Mouse (Mus musculus) embryonic fibroblast, embryonic 13.5 days (primary cell): ENCODE data around the gene Thap2.
A peak's percentile ranks its signal among the peaks of the same experiment; 100 is the strongest.

Source experiments
- CTCF ChIP-seq: IDR thresholded peaks from 2 replicates; pipeline ENCODE4 v1.5.1; 2011; ENCODE audit warnings: mild to moderate bottlenecking, control low read depth, low read length, moderate library complexity, borderline replicate concordance; ENCODE audit not compliant: insufficient read depth
- POLR2A ChIP-seq: IDR thresholded peaks from 2 replicates; pipeline ENCODE4 v1.6.1; 2011; ENCODE audit warnings: low read depth, mild to moderate bottlenecking, control low read depth, low read length, moderate library complexity

- no peak for TF ChIP-seq POLR2A
- peak; percentile 56; the same call in 1 of the 2 replicates for TF ChIP-seq CTCF
Measured at GRCm38 (mm10) chr10:115323295-115323694, 60.9 kb downstream of the Thap2 start.
